Mouse (Mus musculus): ENCODE data around the gene Cers6.

- no peak for TF ChIP-seq CTCF (IDR thresholded peaks at IDR 0.05; ENCODE audit: low read depth, low read length)
- no peak for TF ChIP-seq POLR2A (IDR thresholded peaks at IDR 0.05; ENCODE audit: extremely low read depth, insufficient read depth, low read length)
Observed at GRCm38 (mm10) chr2:69042327-69043106, 181.3 kb downstream of the Cers6 start.

Data from liver, adult 2 months (tissue).